Mouse (Mus musculus) forebrain, embryonic 16.5 days (tissue): ENCODE measurements at regions not wholly inside any gene's neighbourhood (a gene's known extent, or its start where the extent isn't known, plus 50 kb on each side); places are given as distances from the start of the nearest gene placed in this dataset.
A peak's percentile ranks its signal among the peaks of the same experiment; 100 is the strongest.

Experiments
- ATAC-seq: fragments of 200-750 bp; cut with Nextera tagmentation; 2 replicates; pipeline ENCODE4 v1.8.0; 2017; ENCODE audit warnings: mild to moderate bottlenecking, moderate library complexity
- H3K27ac ChIP-seq: fragments of 300-500 bp; sonication (generic); 2 replicates; pipeline ENCODE4 v1.5.1; 2014; ENCODE audit warnings: low read length, control low read depth
- H3K27me3 ChIP-seq: fragments of 300-500 bp; sonication (generic); replicated peaks from 2 replicates; pipeline ENCODE4 v1.6.1; 2014; ENCODE audit warnings: low read length; ENCODE audit not compliant: control insufficient read depth, insufficient read depth
- H3K36me3 ChIP-seq: fragments of 300-500 bp; sonication (generic); 2 replicates; pipeline ENCODE4 v1.6.1; 2014; ENCODE audit not compliant: control insufficient read depth, insufficient read depth
- H3K4me1 ChIP-seq: fragments of 300-500 bp; sonication (generic); replicated peaks from 2 replicates; pipeline ENCODE4 v1.6.1; 2014; ENCODE audit warnings: low read length; ENCODE audit not compliant: control insufficient read depth, insufficient read depth
- H3K4me2 ChIP-seq: fragments of 300-500 bp; sonication (generic); 2 replicates; pipeline ENCODE4 v1.6.1; 2014; ENCODE audit warnings: mild to moderate bottlenecking, low read length, control low read depth
- H3K4me3 ChIP-seq: fragments of 300-500 bp; sonication (generic); replicated peaks from 2 replicates; pipeline ENCODE4 v1.5.1; 2014; ENCODE audit warnings: mild to moderate bottlenecking, low read length, control low read depth
- H3K9ac ChIP-seq: fragments of 300-500 bp; sonication (generic); replicated peaks from 2 replicates; pipeline ENCODE4 v1.6.1; 2014; ENCODE audit warnings: low read depth, low read length, control low read depth
- H3K9me3 ChIP-seq: fragments of 300-500 bp; sonication (generic); 2 replicates; pipeline ENCODE4 v1.6.1; 2016; ENCODE audit warnings: low read length; ENCODE audit not compliant: control insufficient read depth
- WGBS: fragments of 180-500 bp; shearing (Covaris S2); extraction: QIAGEN DNeasy Blood & Tissue Kit; methylation state at CpG from one replicate; pipeline ENCODE4 v1.1.7; 2014; 5-methylcytosine and 5-hydroxymethylcytosine counted together

GRCm38 (mm10) chr3:70557821-70558220 lies 550.4 kb downstream of the Otol1 start:
- Histone ChIP-seq H3K27ac (no peak overlapping the region), H3K9ac (no peak overlapping the region), H3K4me2 (no peak overlapping the region), H3K4me1 (no peaks in the 10 kb centered on the region), H3K27me3 (no peaks in the 10 kb centered on the region), H3K9me3 (no peaks in the 10 kb centered on the region), H3K36me3 (no peaks in the 10 kb centered on the region), H3K4me3 (no peak overlapping the region)
- 81% methylated on average over 4 of the region's 4 CpGs for WGBS
- no peak for ATAC-seq

- Histone ChIP-seq H3K36me3 (no peaks in the 10 kb centered on the region), H3K9me3 (no peaks in the 10 kb centered on the region), H3K27ac (no peak overlapping the region), H3K9ac (no peak overlapping the region), H3K4me2 (no peak overlapping the region), H3K27me3 (no peaks in the 10 kb centered on the region), H3K4me1 (no peaks in the 10 kb centered on the region), H3K4me3 (no peak overlapping the region)
- ATAC-seq, result peak; percentile 73
- WGBS, result 68% methylated on average over 3 of the region's 3 CpGs
Measured at GRCm38 (mm10) chr3:70566140-70566857, 558.9 kb downstream of the Otol1 start.

- WGBS, result 11% methylated on average over 4 of the region's 4 CpGs
- ATAC-seq, result peak; percentile 90
- no peak overlapping the region for H3K9ac ChIP-seq
- H3K36me3 ChIP-seq, result no peaks in the 10 kb centered on the region
- H3K4me2 ChIP-seq, result no peak overlapping the region
- no peaks in the 10 kb centered on the region for H3K9me3 ChIP-seq
- H3K27ac ChIP-seq, result no peak overlapping the region
- H3K4me3 ChIP-seq, result no peak overlapping the region
- H3K4me1 ChIP-seq, result no peaks in the 10 kb centered on the region
- H3K27me3 ChIP-seq, result no peaks in the 10 kb centered on the region
Measured at GRCm38 (mm10) chr3:70594785-70595184, 587.4 kb downstream of the Otol1 start.
